Mouse (Mus musculus) myocyte (in vitro differentiated cells): ENCODE data around the gene Gm10570. TPM values are rescaled to one million over a fixed set of nuclear protein-coding genes. Genes with fewer than 3 reads are reported as not detected.
A peak's percentile ranks its signal among the peaks of the same experiment; 100 is the strongest.

Experiments
- H3K27me3 ChIP-seq: one replicate; pipeline ENCODE4 v1.6.1; 2011; ENCODE audit not compliant: control insufficient read depth, insufficient read depth, insufficient read length
- H3K36me3 ChIP-seq: one replicate; pipeline ENCODE4 v1.6.1; 2011; ENCODE audit not compliant: control insufficient read depth, insufficient read depth
- H3K4me2 ChIP-seq: one replicate; pipeline ENCODE4 v1.6.1; 2011; ENCODE audit warnings: low read depth, control low read depth
- H3K4me3 ChIP-seq: one replicate; pipeline ENCODE4 v1.5.1; 2011; ENCODE audit warnings: mild to moderate bottlenecking, control low read depth, moderate library complexity
- H3K79me2 ChIP-seq: one replicate; pipeline ENCODE4 v1.6.1; 2011; ENCODE audit not compliant: control insufficient read depth, insufficient read depth
- H3ac ChIP-seq: one replicate; pipeline ENCODE4 v1.6.1; 2011; ENCODE audit not compliant: control insufficient read depth, insufficient read length
- CEBPB ChIP-seq: IDR thresholded peaks from 2 replicates; pipeline ENCODE4 v1.6.1; 2011; ENCODE audit warnings: mild to moderate bottlenecking, moderate library complexity; ENCODE audit not compliant: poor library complexity, insufficient read depth, severe bottlenecking
- E2F4 ChIP-seq: IDR thresholded peaks from one replicate; pipeline ENCODE4 v1.6.1; 2011; ENCODE audit warnings: mild to moderate bottlenecking, control low read depth, moderate library complexity; ENCODE audit not compliant: insufficient read depth
- MAX ChIP-seq: IDR thresholded peaks from one replicate; pipeline ENCODE4 v1.6.1; 2011; ENCODE audit warnings: low read depth, mild to moderate bottlenecking, control low read depth
- MYOD1 ChIP-seq, 3 experiments: IDR thresholded peaks; one replicate each; pipeline ENCODE4 v1.6.1; 2011; ENCODE audit warnings: control low read depth in 2 of 3, low read depth in 2 of 3, mild to moderate bottlenecking in 2 of 3, moderate library complexity in 1 of 3; ENCODE audit not compliant: insufficient read length in 2 of 3, control insufficient read depth in 1 of 3
- MYOG ChIP-seq, 3 experiments: IDR thresholded peaks; one replicate each; pipeline ENCODE4 v1.6.1; 2011; ENCODE audit warnings: control low read depth in 2 of 3, low read depth in 2 of 3, mild to moderate bottlenecking in 2 of 3; ENCODE audit not compliant: insufficient read length in 2 of 3, control insufficient read depth in 1 of 3, insufficient read depth in 1 of 3
- POLR2A ChIP-seq: IDR thresholded peaks from one replicate; pipeline ENCODE4 v1.6.1; 2011; ENCODE audit warnings: low read depth, mild to moderate bottlenecking, control low read depth, moderate library complexity; ENCODE audit not compliant: insufficient read length
- POLR2AphosphoS2 ChIP-seq: IDR thresholded peaks from one replicate; pipeline ENCODE4 v1.6.1; 2011; ENCODE audit warnings: low read depth, control low read depth; ENCODE audit not compliant: insufficient read length
- REST ChIP-seq: IDR thresholded peaks from one replicate; pipeline ENCODE4 v1.6.1; 2011; ENCODE audit warnings: mild to moderate bottlenecking, control low read depth, moderate library complexity; ENCODE audit not compliant: insufficient read depth, insufficient read length
- SRF ChIP-seq: IDR thresholded peaks from one replicate; pipeline ENCODE4 v1.6.1; 2011; ENCODE audit warnings: low read depth; ENCODE audit not compliant: control insufficient read depth, insufficient read length
- TCF12 ChIP-seq: IDR thresholded peaks from one replicate; pipeline ENCODE4 v1.6.1; 2011; ENCODE audit warnings: mild to moderate bottlenecking, control low read depth; ENCODE audit not compliant: poor library complexity, insufficient read depth, severe bottlenecking
- TCF3 ChIP-seq: IDR thresholded peaks from one replicate; pipeline ENCODE4 v1.6.1; 2011; ENCODE audit warnings: low read depth, control low read depth; ENCODE audit not compliant: insufficient read length
- USF1 ChIP-seq: IDR thresholded peaks from one replicate; pipeline ENCODE4 v1.6.1; 2011; ENCODE audit warnings: low read depth, mild to moderate bottlenecking, control low read depth, moderate library complexity
- polyA plus RNA-seq: library from polyadenylated mRNA; unstranded; fragments of >200 nt; fragmentation: generic; extraction: Trizol; gene quantifications from one replicate; pipeline ENCODE4 v1.2.1, GENCODE M21; 2012; ENCODE audit warnings: missing spikeins

Gm10570 gene
- polyA plus RNA-seq, 1 experiment, result 0.24 TPM

GRCm38 (mm10) chr4:130307851-130308230 is 633 bp downstream of the Gm10570 start:
- Histone ChIP-seq H3K36me3 (no peaks in the 10 kb centered on the region), H3K27me3 (no peaks in the 10 kb centered on the region), H3K4me2 (peak overlapping the region; percentile 73), H3ac (no peak overlapping the region), H3K79me2 (no peaks in the 10 kb centered on the region), H3K4me3 (peak overlapping the region; percentile 29)
- TF ChIP-seq POLR2AphosphoS2 (no peak), E2F4 (no peak), MYOD1 (IDR thresholded peaks at IDR 0.05; ENCODE audit: control insufficient read depth in 1 of 3, insufficient read length in 2 of 3, low read depth in 2 of 3) (peak in 1 of 3 experiments; percentile 51), CEBPB (no peak), REST (no peak), TCF3 (no peak), TCF12 (no peak), SRF (no peak), MYOG (IDR thresholded peaks at IDR 0.05; ENCODE audit: control insufficient read depth in 1 of 3, insufficient read depth in 1 of 3, insufficient read length in 2 of 3, low read depth in 2 of 3) (peak in 1 of 3 experiments; percentile 38), POLR2A (no peak), USF1 (no peak), MAX (no peak)

- H3K4me3 ChIP-seq, result no peak overlapping the region
- no peaks in the 10 kb centered on the region for H3K36me3 ChIP-seq
- TF ChIP-seq SRF (no peak), E2F4 (no peak), USF1 (no peak), MYOD1 (IDR thresholded peaks at IDR 0.05; ENCODE audit: control insufficient read depth in 1 of 3, insufficient read length in 2 of 3, low read depth in 2 of 3) (peak in 1 of 3 experiments; percentile 8), POLR2AphosphoS2 (no peak), REST (no peak), POLR2A (no peak), MYOG (IDR thresholded peaks at IDR 0.05; ENCODE audit: control insufficient read depth in 1 of 3, insufficient read depth in 1 of 3, insufficient read length in 2 of 3, low read depth in 2 of 3) (no peak), TCF12 (no peak)
- H3ac ChIP-seq, result no peak overlapping the region
- H3K4me2 ChIP-seq, result no peak overlapping the region
- no peaks in the 10 kb centered on the region for H3K27me3 ChIP-seq
- no peaks in the 10 kb centered on the region for H3K79me2 ChIP-seq
Measured at GRCm38 (mm10) chr4:130306796-130307630, 1.5 kb downstream of the Gm10570 start.

GRCm38 (mm10) chr4:130304746-130305145 is 3.7 kb downstream of the Gm10570 start:
- no peak for TF ChIP-seq TCF3
- TF ChIP-seq TCF12, result no peak
- TF ChIP-seq CEBPB, result no peak
- no peak for TF ChIP-seq POLR2AphosphoS2
- TF ChIP-seq MYOG (IDR thresholded peaks at IDR 0.05; ENCODE audit: control insufficient read depth in 1 of 3, insufficient read depth in 1 of 3, insufficient read length in 2 of 3, low read depth in 2 of 3), result no peak
- no peak for TF ChIP-seq MAX
- TF ChIP-seq POLR2A, result no peak
- no peak for TF ChIP-seq MYOD1 (IDR thresholded peaks at IDR 0.05; ENCODE audit: control insufficient read depth in 1 of 3, insufficient read length in 2 of 3, low read depth in 2 of 3)
- no peak for TF ChIP-seq E2F4
- TF ChIP-seq USF1, result no peak
- TF ChIP-seq REST, result no peak
- no peak for TF ChIP-seq SRF
- no peaks in the 10 kb centered on the region for H3K27me3 ChIP-seq
- H3K4me2 ChIP-seq, result no peak overlapping the region
- H3K36me3 ChIP-seq, result no peaks in the 10 kb centered on the region
- H3K79me2 ChIP-seq, result no peaks in the 10 kb centered on the region
- H3ac ChIP-seq, result no peak overlapping the region
- H3K4me3 ChIP-seq, result no peak overlapping the region

GRCm38 (mm10) chr4:130302285-130302870 is 6.1 kb downstream of the Gm10570 start:
- H3K4me2 ChIP-seq, result no peak overlapping the region
- H3K79me2 ChIP-seq, result no peaks in the 10 kb centered on the region
- no peak overlapping the region for H3K4me3 ChIP-seq
- no peaks in the 10 kb centered on the region for H3K36me3 ChIP-seq
- no peak for TF ChIP-seq MAX
- TF ChIP-seq MYOD1 (IDR thresholded peaks at IDR 0.05; ENCODE audit: control insufficient read depth in 1 of 3, insufficient read length in 2 of 3, low read depth in 2 of 3), result no peak
- TF ChIP-seq SRF, result no peak
- TF ChIP-seq POLR2AphosphoS2, result no peak
- no peak for TF ChIP-seq MYOG (IDR thresholded peaks at IDR 0.05; ENCODE audit: control insufficient read depth in 1 of 3, insufficient read depth in 1 of 3, insufficient read length in 2 of 3, low read depth in 2 of 3)
- TF ChIP-seq REST, result no peak
- no peak for TF ChIP-seq TCF3
- no peak for TF ChIP-seq POLR2A
- no peak for TF ChIP-seq E2F4
- no peak for TF ChIP-seq TCF12
- no peak for TF ChIP-seq USF1
- no peak for TF ChIP-seq CEBPB
- H3K27me3 ChIP-seq, result no peaks in the 10 kb centered on the region
- no peak overlapping the region for H3ac ChIP-seq
